Mouse (Mus musculus): ENCODE data around the gene Tbc1d4. TPM values are rescaled to one million over a fixed set of nuclear protein-coding genes. Genes with fewer than 3 reads are reported as not detected.

Gene Tbc1d4
- polyA plus RNA-seq, 1 experiment from 2014 or later: 8.7 TPM

DNA sequence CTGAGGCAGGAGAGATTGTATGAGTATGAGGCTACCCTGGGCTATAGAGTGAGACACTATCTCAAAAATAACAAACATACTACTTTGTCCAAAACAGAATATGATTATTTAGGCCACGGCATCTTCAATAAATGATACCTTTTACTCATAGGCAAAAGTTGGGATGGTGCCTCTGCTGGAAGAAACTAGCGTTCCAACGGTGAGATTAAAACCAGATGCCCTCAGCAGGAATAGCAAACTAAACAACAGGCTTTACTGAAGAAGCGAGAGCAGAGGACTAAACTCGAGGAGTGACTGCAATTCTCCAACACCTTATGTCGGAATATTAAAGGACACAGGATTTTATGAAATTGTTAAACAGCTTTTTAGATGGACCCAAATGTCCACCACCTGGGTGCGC, 101.0 kb downstream of the Tbc1d4 start:
- Histone ChIP-seq H3K4me1 (ENCODE audit: control insufficient read depth, insufficient read depth, low read length) (no peaks in the 10 kb centered on the region), H3K27ac (ENCODE audit: low read length) (no peak overlapping the region), H3K27me3 (ENCODE audit: control insufficient read depth, insufficient read depth, low read length) (no peaks in the 10 kb centered on the region), H3K36me3 (ENCODE audit: control insufficient read depth, insufficient read depth, low read length) (no peaks in the 10 kb centered on the region), H3K4me3 (ENCODE audit: low read depth, low read length) (no peak overlapping the region), H3K4me2 (replicated peaks; ENCODE audit: low read depth, low read length) (no peak overlapping the region), H3K9me3 (ENCODE audit: control insufficient read depth, low read depth, low read length) (no peaks in the 10 kb centered on the region), H3K9ac (replicated peaks; ENCODE audit: low read depth, low read length) (no peak overlapping the region)
- no peak for ATAC-seq (ENCODE audit: insufficient number of reproducible peaks, insufficient read depth, low FRiP score, low read depth)
- 70% methylated on average over 7 of the region's 7 CpGs for WGBS

GRCm38 (mm10) chr14:101507146-101507545, 101.8 kb downstream of the Tbc1d4 start:
- H3K9ac ChIP-seq (replicated peaks; ENCODE audit: low read depth, low read length): no peak overlapping the region
- no peaks in the 10 kb centered on the region for H3K4me1 ChIP-seq (ENCODE audit: control insufficient read depth, insufficient read depth, low read length)
- H3K27me3 ChIP-seq (ENCODE audit: control insufficient read depth, insufficient read depth, low read length): no peaks in the 10 kb centered on the region
- no peak overlapping the region for H3K27ac ChIP-seq (ENCODE audit: low read length)
- ATAC-seq (ENCODE audit: insufficient number of reproducible peaks, insufficient read depth, low FRiP score, low read depth): no peak
- no peaks in the 10 kb centered on the region for H3K9me3 ChIP-seq (ENCODE audit: control insufficient read depth, low read depth, low read length)
- no peak overlapping the region for H3K4me3 ChIP-seq (ENCODE audit: low read depth, low read length)
- no peaks in the 10 kb centered on the region for H3K36me3 ChIP-seq (ENCODE audit: control insufficient read depth, insufficient read depth, low read length)
- H3K4me2 ChIP-seq (replicated peaks; ENCODE audit: low read depth, low read length): no peak overlapping the region
- WGBS: 86% methylated on average over 17 of the region's 17 CpGs

GRCm38 (mm10) chr14:101505805-101506204, 103.2 kb downstream of the Tbc1d4 start:
- H3K9me3 ChIP-seq (ENCODE audit: control insufficient read depth, low read depth, low read length): no peaks in the 10 kb centered on the region
- no peak for ATAC-seq (ENCODE audit: insufficient number of reproducible peaks, insufficient read depth, low FRiP score, low read depth)
- H3K27me3 ChIP-seq (ENCODE audit: control insufficient read depth, insufficient read depth, low read length): no peaks in the 10 kb centered on the region
- no peak overlapping the region for H3K9ac ChIP-seq (replicated peaks; ENCODE audit: low read depth, low read length)
- no peak overlapping the region for H3K4me2 ChIP-seq (replicated peaks; ENCODE audit: low read depth, low read length)
- H3K27ac ChIP-seq (ENCODE audit: low read length): no peak overlapping the region
- H3K36me3 ChIP-seq (ENCODE audit: control insufficient read depth, insufficient read depth, low read length): no peaks in the 10 kb centered on the region
- no peak overlapping the region for H3K4me3 ChIP-seq (ENCODE audit: low read depth, low read length)
- no peaks in the 10 kb centered on the region for H3K4me1 ChIP-seq (ENCODE audit: control insufficient read depth, insufficient read depth, low read length)

DNA sequence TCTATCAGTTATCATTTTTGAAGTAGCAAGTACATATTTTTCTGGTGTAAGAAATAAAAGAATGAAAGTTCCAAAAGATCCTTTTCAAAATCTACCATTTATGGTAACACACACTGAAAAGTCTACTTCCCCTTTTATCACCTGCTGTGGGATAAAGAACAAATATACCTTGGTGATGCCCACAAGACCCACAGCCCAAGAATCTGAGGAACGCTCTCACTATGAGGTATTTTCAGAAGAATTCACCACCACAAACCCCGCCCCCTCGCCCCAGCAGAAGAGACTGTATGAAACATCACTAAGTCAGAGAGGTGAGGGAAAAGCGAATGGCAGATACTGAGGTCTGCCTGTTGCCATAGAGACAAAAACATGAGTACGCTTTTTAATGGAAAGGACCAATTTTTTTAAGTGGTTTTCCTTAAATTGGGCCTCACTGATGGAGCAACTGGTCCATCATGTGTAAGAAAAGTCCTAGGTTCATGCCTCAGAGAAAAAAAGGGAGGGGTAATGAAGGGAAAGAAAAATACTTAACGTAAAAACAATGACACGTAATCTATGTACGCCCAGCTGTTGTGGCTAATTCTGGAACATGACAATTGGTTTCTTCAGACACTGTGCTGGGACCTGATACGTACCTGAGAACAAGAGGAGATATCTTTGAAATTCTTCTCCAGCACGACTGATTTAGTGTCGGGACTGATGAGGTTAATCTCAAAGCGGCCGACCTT, 104.4 kb downstream of the Tbc1d4 start:
- no peaks in the 10 kb centered on the region for H3K27me3 ChIP-seq (ENCODE audit: control insufficient read depth, insufficient read depth, low read length)
- no peak overlapping the region for H3K4me3 ChIP-seq (ENCODE audit: low read depth, low read length)
- H3K9me3 ChIP-seq (ENCODE audit: control insufficient read depth, low read depth, low read length): no peaks in the 10 kb centered on the region
- WGBS: 87% methylated on average over 13 of the region's 13 CpGs
- H3K4me1 ChIP-seq (ENCODE audit: control insufficient read depth, insufficient read depth, low read length): no peaks in the 10 kb centered on the region
- no peaks in the 10 kb centered on the region for H3K36me3 ChIP-seq (ENCODE audit: control insufficient read depth, insufficient read depth, low read length)
- H3K27ac ChIP-seq (ENCODE audit: low read length): no peak overlapping the region
- H3K4me2 ChIP-seq (replicated peaks; ENCODE audit: low read depth, low read length): no peak overlapping the region
- no peak for ATAC-seq (ENCODE audit: insufficient number of reproducible peaks, insufficient read depth, low FRiP score, low read depth)
- H3K9ac ChIP-seq (replicated peaks; ENCODE audit: low read depth, low read length): no peak overlapping the region

- no peak for ATAC-seq (ENCODE audit: insufficient number of reproducible peaks, insufficient read depth, low FRiP score, low read depth)
- Histone ChIP-seq H3K27ac (ENCODE audit: low read length) (no peak overlapping the region), H3K9ac (replicated peaks; ENCODE audit: low read depth, low read length) (no peak overlapping the region), H3K9me3 (ENCODE audit: control insufficient read depth, low read depth, low read length) (no peaks in the 10 kb centered on the region), H3K27me3 (ENCODE audit: control insufficient read depth, insufficient read depth, low read length) (no peaks in the 10 kb centered on the region), H3K36me3 (ENCODE audit: control insufficient read depth, insufficient read depth, low read length) (no peaks in the 10 kb centered on the region), H3K4me3 (ENCODE audit: low read depth, low read length) (no peak overlapping the region), H3K4me2 (replicated peaks; ENCODE audit: low read depth, low read length) (no peak overlapping the region), H3K4me1 (ENCODE audit: control insufficient read depth, insufficient read depth, low read length) (no peaks in the 10 kb centered on the region)
- WGBS: 83% methylated on average over 3 of the region's 3 CpGs
These were observed 105.6 kb downstream of the Tbc1d4 start for GRCm38 (mm10) chr14:101503168-101503961.

GRCm38 (mm10) chr14:101501868-101502267, 107.1 kb downstream of the Tbc1d4 start:
- Histone ChIP-seq H3K9me3 (ENCODE audit: control insufficient read depth, low read depth, low read length) (no peaks in the 10 kb centered on the region), H3K4me2 (replicated peaks; ENCODE audit: low read depth, low read length) (no peak overlapping the region), H3K27me3 (ENCODE audit: control insufficient read depth, insufficient read depth, low read length) (no peaks in the 10 kb centered on the region), H3K4me1 (ENCODE audit: control insufficient read depth, insufficient read depth, low read length) (no peaks in the 10 kb centered on the region), H3K4me3 (ENCODE audit: low read depth, low read length) (no peak overlapping the region), H3K9ac (replicated peaks; ENCODE audit: low read depth, low read length) (no peak overlapping the region), H3K27ac (ENCODE audit: low read length) (no peak overlapping the region), H3K36me3 (ENCODE audit: control insufficient read depth, insufficient read depth, low read length) (no peaks in the 10 kb centered on the region)
- ATAC-seq (ENCODE audit: insufficient number of reproducible peaks, insufficient read depth, low FRiP score, low read depth): no peak
- WGBS: 90% methylated on average over 6 of the region's 6 CpGs

GRCm38 (mm10) chr14:101501452-101501851, 107.5 kb downstream of the Tbc1d4 start:
- Histone ChIP-seq H3K36me3 (ENCODE audit: control insufficient read depth, insufficient read depth, low read length) (no peaks in the 10 kb centered on the region), H3K27ac (ENCODE audit: low read length) (no peak overlapping the region), H3K4me1 (ENCODE audit: control insufficient read depth, insufficient read depth, low read length) (no peaks in the 10 kb centered on the region), H3K9ac (replicated peaks; ENCODE audit: low read depth, low read length) (no peak overlapping the region), H3K4me2 (replicated peaks; ENCODE audit: low read depth, low read length) (no peak overlapping the region), H3K4me3 (ENCODE audit: low read depth, low read length) (no peak overlapping the region), H3K9me3 (ENCODE audit: control insufficient read depth, low read depth, low read length) (no peaks in the 10 kb centered on the region), H3K27me3 (ENCODE audit: control insufficient read depth, insufficient read depth, low read length) (no peaks in the 10 kb centered on the region)
- no peak for ATAC-seq (ENCODE audit: insufficient number of reproducible peaks, insufficient read depth, low FRiP score, low read depth)
- WGBS: 84% methylated on average over 11 of the region's 11 CpGs

GRCm38 (mm10) chr14:101500826-101501225, 108.2 kb downstream of the Tbc1d4 start:
- H3K4me1 ChIP-seq (ENCODE audit: control insufficient read depth, insufficient read depth, low read length): no peaks in the 10 kb centered on the region
- 66% methylated on average over 11 of the region's 11 CpGs for WGBS
- ATAC-seq (ENCODE audit: insufficient number of reproducible peaks, insufficient read depth, low FRiP score, low read depth): no peak
- no peak overlapping the region for H3K9ac ChIP-seq (replicated peaks; ENCODE audit: low read depth, low read length)
- H3K4me3 ChIP-seq (ENCODE audit: low read depth, low read length): no peak overlapping the region
- H3K4me2 ChIP-seq (replicated peaks; ENCODE audit: low read depth, low read length): no peak overlapping the region
- no peaks in the 10 kb centered on the region for H3K9me3 ChIP-seq (ENCODE audit: control insufficient read depth, low read depth, low read length)
- no peaks in the 10 kb centered on the region for H3K36me3 ChIP-seq (ENCODE audit: control insufficient read depth, insufficient read depth, low read length)
- H3K27ac ChIP-seq (ENCODE audit: low read length): no peak overlapping the region
- no peaks in the 10 kb centered on the region for H3K27me3 ChIP-seq (ENCODE audit: control insufficient read depth, insufficient read depth, low read length)
